Mouse (Mus musculus) liver, embryonic 16.5 days (tissue): ENCODE results near the gene Cst8. TPM values are rescaled to one million over a fixed set of nuclear protein-coding genes. Genes with fewer than 3 reads are reported as not detected.
"Not testable (repeated sequence)": the region's sequence is repeated elsewhere in the genome, so short reads cannot be mapped to it uniquely, and the experiment has no call there.

Source experiments
- ATAC-seq: fragments of 200-750 bp; cut with Nextera tagmentation; 2 replicates; pipeline ENCODE4 v1.8.0; 2017; ENCODE audit warnings: low read depth, mild to moderate bottlenecking, moderate number of reproducible peaks, moderate library complexity
- H3K27ac ChIP-seq: fragments of 300-500 bp; sonication (generic); 2 replicates; pipeline ENCODE4 v1.5.1; 2014; ENCODE audit warnings: mild to moderate bottlenecking, low read length
- H3K27me3 ChIP-seq: fragments of 300-500 bp; sonication (generic); 2 replicates; pipeline ENCODE4 v1.6.1; 2014; ENCODE audit warnings: low read depth, low read length, mixed read lengths; ENCODE audit not compliant: control insufficient read depth, insufficient read depth
- H3K36me3 ChIP-seq: fragments of 300-500 bp; sonication (generic); 2 replicates; pipeline ENCODE4 v1.6.1; 2014; ENCODE audit warnings: mild to moderate bottlenecking; ENCODE audit not compliant: control insufficient read depth, insufficient read depth
- H3K4me1 ChIP-seq: fragments of 300-500 bp; sonication (generic); 2 replicates; pipeline ENCODE4 v1.6.1; 2014; ENCODE audit warnings: low read depth, low read length, mixed read lengths; ENCODE audit not compliant: control insufficient read depth
- H3K4me2 ChIP-seq: fragments of 300-500 bp; sonication (generic); 2 replicates; pipeline ENCODE4 v1.6.1; 2014; ENCODE audit warnings: low read depth, low read length, mixed read lengths
- H3K4me3 ChIP-seq: fragments of 300-500 bp; sonication (generic); 2 replicates; pipeline ENCODE4 v1.5.1; 2014; ENCODE audit warnings: low read depth, mild to moderate bottlenecking, low read length
- H3K9ac ChIP-seq: fragments of 300-500 bp; sonication (generic); 2 replicates; pipeline ENCODE4 v1.6.1; 2014; ENCODE audit warnings: low read depth, low read length
- H3K9me3 ChIP-seq: fragments of 300-500 bp; sonication (generic); replicated peaks from 2 replicates; pipeline ENCODE4 v1.6.1; 2016; ENCODE audit warnings: low read length; ENCODE audit not compliant: control insufficient read depth
- WGBS: fragments of 180-500 bp; shearing (Covaris S2); extraction: QIAGEN DNeasy Blood & Tissue Kit; methylation state at CpG from one replicate; pipeline ENCODE4 v1.1.7; 2014; ENCODE audit not compliant: insufficient replicate concordance; 5-methylcytosine and 5-hydroxymethylcytosine counted together
- polyA plus RNA-seq: library from polyadenylated mRNA; unstranded; fragments of >200 nt; fragmentation: Nextera tagmentation; extraction: Ambion mirVana; gene quantifications from 2 replicates; pipeline ENCODE4 v1.2.1, GENCODE M21; 2015

The Cst8 gene
- polyA plus RNA-seq: 0.43 and 0.79 TPM in 2 replicates

- H3K9ac ChIP-seq: no peak within 1 kb of the TSS
- no peaks in the 10 kb centered on the region for H3K4me1 ChIP-seq
- H3K4me3 ChIP-seq: no peak within 1 kb of the TSS
- H3K27ac ChIP-seq: no peak within 1 kb of the TSS
- no peaks in the 10 kb centered on the region for H3K9me3 ChIP-seq
- WGBS: 50% methylated on average over 1 of the region's 1 CpGs
- H3K36me3 ChIP-seq: no peaks in the 10 kb centered on the region
- H3K27me3 ChIP-seq: no peaks in the 10 kb centered on the region
- no peak within 1 kb of the TSS for H3K4me2 ChIP-seq
- ATAC-seq: no peak
These were observed at the start of gene Cst8 for GRCm38 (mm10) chr2:148798485-148798884. Cst8 (plus strand) TSS chr2:148798785.

- Histone ChIP-seq H3K27me3 (no peaks in the 10 kb centered on the region), H3K36me3 (no peaks in the 10 kb centered on the region), H3K4me1 (no peaks in the 10 kb centered on the region), H3K9ac (no peak within 1 kb of the TSS), H3K4me3 (no peak within 1 kb of the TSS), H3K27ac (no peak within 1 kb of the TSS), H3K9me3 (no peaks in the 10 kb centered on the region), H3K4me2 (no peak within 1 kb of the TSS)
- no peak for ATAC-seq
- WGBS: 63% methylated on average over 1 of the region's 1 CpGs
These were observed 48.5 kb upstream of the Cst8 start, which contains the start of gene Cstl1 for GRCm38 (mm10) chr2:148750058-148750457. Cstl1 (plus strand) TSS chr2:148750358.

- H3K4me2 ChIP-seq: peak overlapping the region; percentile 54
- no peaks in the 10 kb centered on the region for H3K36me3 ChIP-seq
- no peaks in the 10 kb centered on the region for H3K9me3 ChIP-seq
- H3K4me1 ChIP-seq: no peaks in the 10 kb centered on the region
- peak overlapping the region; percentile 33 for H3K4me3 ChIP-seq
- peak; percentile 47 for ATAC-seq
- H3K9ac ChIP-seq: no peak overlapping the region
- no peaks in the 10 kb centered on the region for H3K27me3 ChIP-seq
- no peak overlapping the region for H3K27ac ChIP-seq
- WGBS: 11% methylated on average over 15 of the region's 15 CpGs
These were observed 46.4 kb upstream of the Cst8 start for GRCm38 (mm10) chr2:148751893-148752813.

GRCm38 (mm10) chr2:148754310-148754846, 44.2 kb upstream of the Cst8 start:
- no peak for ATAC-seq
- no peaks in the 10 kb centered on the region for H3K9me3 ChIP-seq
- H3K36me3 ChIP-seq: no peaks in the 10 kb centered on the region
- H3K4me2 ChIP-seq: no peak overlapping the region
- H3K4me1 ChIP-seq: no peaks in the 10 kb centered on the region
- no peak overlapping the region for H3K4me3 ChIP-seq
- H3K27me3 ChIP-seq: no peaks in the 10 kb centered on the region
- 21% methylated on average over 1 of the region's 1 CpGs for WGBS
- H3K27ac ChIP-seq: no peak overlapping the region
- no peak overlapping the region for H3K9ac ChIP-seq

- H3K9ac ChIP-seq: no peak overlapping the region
- H3K27me3 ChIP-seq: no peaks in the 10 kb centered on the region
- ATAC-seq: peak; percentile 11; the same call in 1 of the 2 replicates
- H3K4me2 ChIP-seq: no peak overlapping the region
- H3K36me3 ChIP-seq: no peaks in the 10 kb centered on the region
- H3K27ac ChIP-seq: no peak overlapping the region
- 80% methylated on average over 1 of the region's 1 CpGs for WGBS
- no peaks in the 10 kb centered on the region for H3K4me1 ChIP-seq
- no peak overlapping the region for H3K4me3 ChIP-seq
- no peaks in the 10 kb centered on the region for H3K9me3 ChIP-seq
These were observed 34.8 kb upstream of the Cst8 start for GRCm38 (mm10) chr2:148763648-148764388.

- not testable (repeated sequence) for H3K4me1 ChIP-seq, H3K9ac ChIP-seq, H3K9me3 ChIP-seq, H3K4me3 ChIP-seq, ATAC-seq, H3K27ac ChIP-seq, H3K27me3 ChIP-seq, H3K4me2 ChIP-seq, H3K36me3 ChIP-seq
- 66% methylated on average over 4 of the region's 4 CpGs for WGBS
These were observed 27.2 kb upstream of the Cst8 start, which contains the start of gene Cst11 for GRCm38 (mm10) chr2:148771397-148771796. Cst11 (minus strand) TSS chr2:148771497.

GRCm38 (mm10) chr2:148781709-148782108, 16.9 kb upstream of the Cst8 start, which contains the start of gene 8030411F24Rik:
8030411F24Rik (plus strand) TSS chr2:148782009.
- Histone ChIP-seq H3K4me3 (no peak within 1 kb of the TSS), H3K27ac (no peak within 1 kb of the TSS), H3K4me2 (no peak within 1 kb of the TSS), H3K27me3 (no peaks in the 10 kb centered on the region), H3K9me3 (no peaks in the 10 kb centered on the region), H3K9ac (no peak within 1 kb of the TSS), H3K36me3 (no peaks in the 10 kb centered on the region), H3K4me1 (no peaks in the 10 kb centered on the region)
- no peak for ATAC-seq
- 10% methylated on average over 1 of the region's 1 CpGs for WGBS

GRCm38 (mm10) chr2:148789142-148789541, 9.4 kb upstream of the Cst8 start, which contains the start of gene Cst12:
Cst12 (plus strand) TSS chr2:148789361.
- no peaks in the 10 kb centered on the region for H3K4me1 ChIP-seq
- no peaks in the 10 kb centered on the region for H3K36me3 ChIP-seq
- 75% methylated on average over 6 of the region's 6 CpGs for WGBS
- no peak within 1 kb of the TSS for H3K9ac ChIP-seq
- H3K27me3 ChIP-seq: no peaks in the 10 kb centered on the region
- no peak for ATAC-seq
- no peak within 1 kb of the TSS for H3K4me3 ChIP-seq
- H3K27ac ChIP-seq: no peak within 1 kb of the TSS
- H3K9me3 ChIP-seq: no peaks in the 10 kb centered on the region
- no peak within 1 kb of the TSS for H3K4me2 ChIP-seq
